In the genomic region with DNA sequence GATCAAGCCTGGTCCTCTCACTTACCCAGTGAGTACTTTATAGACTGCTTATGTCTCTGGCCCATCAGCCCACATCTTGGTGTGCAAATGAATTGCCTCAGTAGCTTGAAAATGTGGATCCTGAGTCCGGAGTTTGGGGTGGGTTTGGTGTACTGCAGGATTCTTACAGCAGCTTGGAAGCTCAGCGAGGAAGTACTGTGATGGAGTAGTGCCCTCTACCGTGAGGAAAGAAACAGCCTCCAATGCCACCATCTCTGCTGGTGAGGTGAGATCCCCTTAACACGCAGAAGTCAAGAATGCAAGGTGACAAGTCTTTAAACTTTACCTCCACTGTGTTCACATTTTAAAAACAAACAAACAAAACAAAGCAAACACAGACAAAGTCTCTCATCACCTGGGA, we compare ENCODE assay signal across 10 mouse cellular contexts.
DNase-seq lines count a peak whose midpoint lies in the region; ATAC-seq and TF ChIP-seq lines count a peak whose summit lies in the region.
"Had no signal": no experiment of that assay in that cellular context is flagged by ENCODE, and none has a peak within 500 bp of the region (broad histone marks: within the 10 kb centered on the region; RNA-seq: fewer than 3 reads in every experiment).

No protein-coding gene starts in this region.

- H3K27me3 ChIP-seq in midbrain, embryonic 14.5 days (ENCODE audit: control insufficient read depth, insufficient read depth, low read length) = no peaks in the 10 kb centered on the region
- no peaks in the 10 kb centered on the region for H3K27me3 ChIP-seq in midbrain, embryonic 16.5 days (ENCODE audit: control insufficient read depth, insufficient read depth, low read depth, low read length)
- H3K27me3 ChIP-seq: limb, embryonic 12.5 days had no signal

- H3K27ac ChIP-seq in midbrain, embryonic 14.5 days (replicated peaks; ENCODE audit: low read depth, low read length) = no peak overlapping the region
- H3K27ac ChIP-seq in midbrain, embryonic 16.5 days (ENCODE audit: low read length) = no peak overlapping the region
- H3K27ac ChIP-seq in layer of hippocampus, adult 2 months = no peak overlapping the region
- H3K27ac ChIP-seq: limb, embryonic 12.5 days; neural tube, embryonic 12.5 days had no signal

- H3K36me3 ChIP-seq in midbrain, embryonic 14.5 days (ENCODE audit: control insufficient read depth, insufficient read depth, low read length) = no peaks in the 10 kb centered on the region
- no peaks in the 10 kb centered on the region for H3K36me3 ChIP-seq in midbrain, embryonic 16.5 days (ENCODE audit: control insufficient read depth, insufficient read depth, low read length)
- H3K36me3 ChIP-seq: limb, embryonic 12.5 days; neural tube, embryonic 12.5 days had no signal

- peak; percentile 86 for TF ChIP-seq CTCF in layer of hippocampus, adult 2 months (conservative IDR thresholded peaks at IDR 0.05)

- no peak overlapping the region for H3K9ac ChIP-seq in midbrain, embryonic 14.5 days (replicated peaks; ENCODE audit: low read length)
- H3K9ac ChIP-seq in midbrain, embryonic 16.5 days (ENCODE audit: low read depth, low read length) = no peak overlapping the region
- H3K9ac ChIP-seq: limb, embryonic 12.5 days; neural tube, embryonic 12.5 days had no signal

- no peak for ATAC-seq in midbrain, embryonic 14.5 days (ENCODE audit: low FRiP score, low TSS enrichment)
- no peak for ATAC-seq in midbrain, embryonic 16.5 days

- H3K4me3 ChIP-seq in midbrain, embryonic 14.5 days (replicated peaks; ENCODE audit: low read depth, low read length) = no peak overlapping the region
- no peak overlapping the region for H3K4me3 ChIP-seq in midbrain, embryonic 16.5 days (ENCODE audit: low read depth, low read length)
- no peak overlapping the region for H3K4me3 ChIP-seq in layer of hippocampus, adult 2 months
- H3K4me3 ChIP-seq: limb, embryonic 12.5 days; neural tube, embryonic 12.5 days had no signal

- DNase-seq in cerebellum, postnatal 14 days = peak; percentile 46 to 59
- no peak for DNase-seq in cerebellum, adult 11 months
- DNase-seq in midbrain, embryonic 14.5 days = peak; percentile 35
- DNase-seq in layer of hippocampus, adult 2 months (ENCODE audit: low spot score in 2 of 2) = peak; percentile 49 to 62
- DNase-seq in right cerebral cortex, adult 2 months (ENCODE audit: low spot score in 2 of 2) = peak; percentile 39 to 59
- DNase-seq in adrenal gland, postnatal 10 days = no peak
- DNase-seq in spleen, postnatal 14 days (ENCODE audit: low spot score in 2 of 2) = no peak

- 0 out of 2 replicates have a peak, but pooled peaks cover 3% of the 10 kb centered on the region for H3K4me1 ChIP-seq in midbrain, embryonic 14.5 days (ENCODE audit: control insufficient read depth, insufficient read depth, low read length)
- H3K4me1 ChIP-seq in midbrain, embryonic 16.5 days (ENCODE audit: control insufficient read depth, insufficient read depth, low read length) = 0 out of 2 replicates have a peak, but pooled peaks cover 3% of the 10 kb centered on the region

- H3K9me3 ChIP-seq in midbrain, embryonic 14.5 days (ENCODE audit: control insufficient read depth, low read length) = no peaks in the 10 kb centered on the region
- H3K9me3 ChIP-seq in midbrain, embryonic 16.5 days (replicated peaks; ENCODE audit: control insufficient read depth, low read length, poor library complexity, severe bottlenecking) = no peaks in the 10 kb centered on the region
- H3K9me3 ChIP-seq: limb, embryonic 12.5 days; neural tube, embryonic 12.5 days had no signal

- 53% methylated on average over 4 of the region's 4 CpGs for WGBS in midbrain, embryonic 14.5 days
- 60% methylated on average over 4 of the region's 4 CpGs for WGBS in midbrain, embryonic 16.5 days

- no peak overlapping the region for H3K4me2 ChIP-seq in midbrain, embryonic 14.5 days (ENCODE audit: low read length)
- no peak overlapping the region for H3K4me2 ChIP-seq in midbrain, embryonic 16.5 days (ENCODE audit: low read length)
- H3K4me2 ChIP-seq: limb, embryonic 12.5 days; neural tube, embryonic 12.5 days had no signal

Comparison
In these comparisons a context has a peak if more than half of its experiments do, and no peak if none do; other contexts are left out.
1. DNase-seq: peak in cerebellum, postnatal 14 days (2 of 2), midbrain, embryonic 14.5 days (single experiment), layer of hippocampus, adult 2 months (2 of 2) and right cerebral cortex, adult 2 months (2 of 2); none in cerebellum, adult 11 months (single experiment), adrenal gland, postnatal 10 days (single experiment) and spleen, postnatal 14 days (0 of 2).